Mouse (Mus musculus): ENCODE data around the gene Nodal.

Nodal gene

DNA sequence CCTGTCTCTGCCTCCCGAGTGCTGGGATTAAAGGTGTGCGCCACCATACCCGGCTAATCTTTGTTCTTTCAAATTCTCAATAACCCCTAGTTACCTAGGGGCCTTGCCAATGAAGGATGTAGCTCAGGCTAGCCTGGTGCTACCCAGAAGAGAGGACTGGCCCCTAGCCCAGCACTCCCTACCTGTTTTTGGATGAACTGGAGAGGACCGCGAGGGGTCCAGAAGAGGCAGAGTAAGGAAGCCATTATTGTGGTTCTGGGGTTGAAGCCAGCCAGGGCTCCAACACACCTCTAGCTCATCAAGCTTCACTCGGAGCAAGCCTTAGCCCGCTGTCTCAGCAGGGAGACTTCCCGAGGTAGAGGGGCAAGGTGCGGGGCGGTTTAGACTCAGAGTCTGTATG lies at the start of gene Nodal:
Gene Nodal (plus strand): TSS at position 301 of the 400 bp plus-strand sequence.
- DNase-seq (ENCODE audit: extremely low read depth, low read depth) = no peak

DNA sequence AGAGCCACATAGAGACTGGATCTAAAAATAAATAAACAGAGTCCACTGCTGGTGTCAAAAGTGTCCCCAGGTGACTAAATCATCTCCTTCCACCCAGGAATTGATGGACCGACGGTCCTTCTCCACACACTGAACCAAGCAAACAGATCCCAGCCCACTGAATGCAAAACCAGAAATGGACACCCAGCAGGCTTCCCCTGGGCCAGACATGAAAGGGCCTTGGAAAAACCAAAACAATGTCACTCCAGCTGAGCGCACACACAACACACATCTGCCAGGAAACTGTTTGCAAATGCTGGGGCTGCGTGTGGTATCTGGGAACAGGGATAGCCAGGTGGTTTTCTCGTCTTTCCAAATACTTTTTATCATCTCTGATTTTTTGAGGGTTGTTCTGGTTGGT lies 48.0 kb upstream of the Nodal start:
- no peak for DNase-seq (ENCODE audit: extremely low read depth, low read depth)

DNA sequence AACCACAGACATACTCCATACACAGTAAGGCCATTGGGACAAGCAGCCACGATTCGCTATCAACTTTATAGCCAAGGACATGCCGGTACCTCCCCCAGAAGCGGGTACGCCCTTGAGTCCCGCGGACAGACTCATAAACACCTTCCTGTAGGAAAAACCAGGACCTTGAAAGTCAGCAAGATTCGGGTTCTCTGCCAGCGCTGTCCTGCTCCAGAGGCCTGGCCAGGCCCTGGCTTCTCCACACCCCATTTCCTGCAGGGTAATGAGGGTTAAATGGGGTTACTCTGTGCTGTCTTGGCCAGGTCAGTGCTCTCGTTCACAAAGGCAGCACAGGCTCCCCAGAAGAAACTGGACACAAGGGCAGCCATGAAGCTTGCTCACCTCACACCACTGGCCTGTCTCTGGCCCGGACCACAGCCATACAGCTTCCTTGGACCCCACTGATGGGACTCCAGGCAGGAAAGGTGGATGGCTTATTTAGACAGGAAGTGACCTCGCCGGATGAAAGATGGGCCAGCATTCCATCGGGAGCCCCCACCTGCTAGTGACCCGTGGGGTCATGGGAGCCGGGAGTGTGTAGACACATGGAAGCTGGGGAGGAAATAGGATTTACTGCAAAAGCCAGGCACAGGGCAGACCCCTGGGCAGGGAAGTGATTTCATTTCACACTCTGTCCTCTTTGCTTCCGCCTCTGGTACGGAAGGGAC lies 47.3 kb upstream of the Nodal start:
- DNase-seq (ENCODE audit: extremely low read depth, low read depth) = no peak

DNA sequence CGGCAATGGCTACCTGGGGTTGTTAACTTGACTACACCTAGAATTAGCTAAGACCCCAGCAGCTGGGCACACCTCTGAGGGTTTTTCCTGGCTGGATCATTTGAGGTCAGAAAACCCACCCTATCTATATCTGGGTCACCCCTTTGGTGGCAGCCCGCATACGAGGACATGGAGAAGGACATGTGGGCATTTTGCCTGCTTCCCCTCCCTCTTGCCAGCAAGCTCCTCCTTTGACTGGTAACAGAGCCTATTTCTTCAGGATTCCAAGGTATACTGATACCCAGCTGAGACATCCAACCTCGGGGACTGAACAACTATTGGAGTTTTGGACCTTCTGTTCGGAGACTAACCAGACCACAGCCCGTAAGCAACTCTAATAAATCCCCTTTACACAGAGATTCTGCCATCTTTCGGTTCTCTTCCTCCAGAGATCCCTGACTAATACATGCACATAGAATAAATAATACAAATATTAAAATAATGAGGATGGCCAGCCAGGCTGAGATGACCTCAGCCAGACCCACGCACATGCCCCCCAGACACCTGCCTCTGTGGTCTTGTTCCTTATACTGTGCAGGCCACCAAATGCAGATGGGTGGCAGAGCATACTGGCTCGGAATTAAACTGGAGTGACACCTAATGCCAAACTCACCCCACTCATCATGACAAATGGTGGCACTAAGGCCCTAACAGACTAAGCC lies 45.7 kb upstream of the Nodal start:
- DNase-seq (ENCODE audit: extremely low read depth, low read depth) = no peak

DNA sequence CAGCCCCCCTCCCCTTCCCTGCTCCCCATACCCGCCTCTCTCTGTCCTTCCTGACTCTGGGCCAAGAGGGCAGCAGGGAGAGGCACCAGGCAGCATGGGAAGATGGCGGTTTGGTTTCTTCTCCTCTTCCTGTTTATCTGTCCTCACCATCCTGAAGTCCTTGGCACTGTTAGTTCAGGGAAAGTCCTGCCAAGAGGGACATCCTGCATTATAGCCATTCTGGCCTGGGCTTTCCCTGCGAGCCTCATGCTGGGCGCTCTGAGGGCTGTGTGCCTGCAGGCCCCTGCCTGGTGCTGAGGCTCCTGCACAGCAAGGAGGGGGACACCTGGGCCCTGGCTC lies 45.2 kb upstream of the Nodal start:
- DNase-seq (ENCODE audit: extremely low read depth, low read depth) = no peak

DNA sequence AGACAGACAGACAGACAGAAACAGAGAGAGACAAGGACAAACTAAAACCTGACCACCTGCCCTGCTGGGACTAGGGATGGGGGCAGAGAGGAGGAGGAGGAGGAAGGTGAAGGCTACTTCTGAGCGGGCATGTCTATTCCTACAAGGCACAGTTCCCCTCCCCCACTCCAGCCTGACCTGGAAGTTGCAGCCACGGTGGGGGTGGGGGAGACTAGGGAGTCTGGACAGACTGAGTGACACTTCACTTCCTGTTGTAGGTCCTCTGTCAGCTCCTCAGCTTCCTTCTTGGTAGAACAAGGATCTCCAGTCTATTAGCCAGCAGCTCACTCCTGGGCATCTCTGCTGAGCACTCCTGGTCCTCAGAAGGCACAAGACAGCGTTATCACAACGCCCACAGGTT lies 43.7 kb upstream of the Nodal start:
- DNase-seq (ENCODE audit: extremely low read depth, low read depth) = peak; percentile 15

DNA sequence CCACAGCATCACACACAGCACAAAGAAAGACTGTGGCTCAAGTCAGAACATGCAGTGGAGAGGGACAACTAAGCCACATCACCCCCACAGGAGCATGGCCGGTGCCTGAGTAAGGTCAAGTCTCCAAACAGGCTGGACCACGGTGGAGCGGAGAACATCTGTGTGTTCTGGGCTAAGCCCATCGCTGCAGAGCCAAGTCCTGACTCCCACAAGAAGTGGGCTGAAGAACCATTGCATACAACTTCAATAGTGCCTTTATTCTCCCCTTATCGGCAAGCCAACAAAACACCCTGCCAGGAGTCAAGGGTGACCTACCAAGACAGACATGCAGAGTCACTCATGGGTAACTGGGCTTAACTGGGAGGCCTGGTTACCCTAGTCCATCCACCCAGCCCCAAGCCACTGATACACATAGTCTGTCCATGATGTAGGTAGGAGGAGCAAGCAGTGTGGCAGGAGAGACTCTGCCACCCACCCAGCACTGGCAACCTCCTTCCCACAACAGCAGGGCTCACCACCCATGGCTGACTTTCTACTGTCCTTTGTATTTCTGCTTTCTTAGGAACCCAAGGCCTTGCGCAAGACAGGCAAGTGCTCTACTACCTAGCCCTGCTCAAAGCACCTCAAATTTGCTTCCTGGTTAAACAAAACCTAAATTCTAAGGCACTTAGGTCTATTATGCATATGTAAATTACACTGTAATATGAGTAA lies 42.8 kb upstream of the Nodal start:
- DNase-seq (ENCODE audit: extremely low read depth, low read depth) = no peak

DNA sequence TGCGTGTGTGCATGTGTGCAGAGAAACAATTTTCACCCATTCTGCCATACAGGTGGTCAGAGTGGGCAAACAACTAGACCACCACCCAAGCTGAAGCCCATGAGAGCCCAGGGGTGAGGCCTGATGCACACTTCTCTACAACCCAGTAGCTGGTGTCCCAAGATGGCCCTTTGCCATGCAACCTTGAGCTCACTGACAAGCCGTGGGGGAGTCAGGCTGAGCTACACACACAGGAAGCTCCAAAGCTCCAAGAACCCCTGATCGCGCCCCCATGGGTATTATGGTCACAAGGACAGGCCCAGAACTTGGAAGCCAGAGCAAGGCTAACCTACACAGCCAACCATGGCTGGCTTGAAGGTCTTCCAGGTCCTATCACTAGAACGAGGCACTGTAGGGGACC lies 39.7 kb upstream of the Nodal start:
- DNase-seq (ENCODE audit: extremely low read depth, low read depth) = no peak

DNA sequence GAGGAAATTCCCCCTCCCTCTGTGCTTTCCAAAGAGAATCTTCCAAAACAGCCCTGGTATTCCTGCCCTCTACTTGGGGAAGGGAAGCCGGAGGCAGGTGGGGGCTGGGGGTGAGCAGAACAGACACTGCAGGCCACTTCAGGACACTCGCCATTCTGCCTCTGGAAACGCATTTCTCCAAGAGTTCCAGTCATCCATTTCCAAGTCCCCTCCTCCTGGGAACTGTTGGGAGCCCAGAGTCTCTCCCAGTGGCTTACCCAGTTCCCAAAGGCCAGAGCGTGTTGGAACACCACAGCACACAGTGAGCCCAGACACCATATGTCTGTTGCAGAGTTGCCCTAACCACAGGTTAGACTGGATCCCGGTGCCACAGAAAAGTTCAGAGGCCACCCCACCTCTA lies 39.1 kb upstream of the Nodal start:
- DNase-seq (ENCODE audit: extremely low read depth, low read depth) = no peak

DNA sequence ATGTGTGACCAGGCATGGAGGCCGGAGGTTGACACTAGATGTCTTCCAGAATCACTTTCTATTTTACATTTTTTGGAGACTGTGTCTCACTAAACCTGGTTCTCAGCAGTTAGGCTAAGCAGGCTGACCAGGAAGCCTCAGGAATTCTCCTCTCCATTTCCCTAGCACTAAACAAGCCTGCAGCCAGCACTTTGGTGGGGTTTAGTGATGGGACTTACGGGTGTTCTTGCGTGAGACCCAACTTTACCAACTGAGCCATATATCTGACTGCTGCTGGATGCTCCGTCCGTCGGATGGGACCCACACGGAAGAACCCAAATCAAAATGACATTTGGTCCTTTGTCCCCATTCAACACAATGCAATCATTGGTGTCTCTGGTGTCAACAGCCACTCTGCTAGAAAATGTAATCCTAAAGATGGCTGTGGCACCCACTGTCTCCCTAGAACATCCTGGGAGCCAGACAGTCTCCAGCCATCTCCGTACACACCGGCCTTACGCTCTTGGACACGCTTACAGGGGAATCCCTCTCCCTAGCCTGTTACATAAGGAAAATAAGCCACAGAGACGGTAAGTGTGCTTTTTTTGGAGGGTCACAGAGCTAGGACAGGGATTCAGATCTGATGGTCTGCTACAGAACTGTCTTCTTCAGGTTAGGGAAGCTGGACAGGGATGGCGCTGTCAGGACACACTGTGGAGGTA lies 38.3 kb upstream of the Nodal start:
- no peak for DNase-seq (ENCODE audit: extremely low read depth, low read depth)

DNA sequence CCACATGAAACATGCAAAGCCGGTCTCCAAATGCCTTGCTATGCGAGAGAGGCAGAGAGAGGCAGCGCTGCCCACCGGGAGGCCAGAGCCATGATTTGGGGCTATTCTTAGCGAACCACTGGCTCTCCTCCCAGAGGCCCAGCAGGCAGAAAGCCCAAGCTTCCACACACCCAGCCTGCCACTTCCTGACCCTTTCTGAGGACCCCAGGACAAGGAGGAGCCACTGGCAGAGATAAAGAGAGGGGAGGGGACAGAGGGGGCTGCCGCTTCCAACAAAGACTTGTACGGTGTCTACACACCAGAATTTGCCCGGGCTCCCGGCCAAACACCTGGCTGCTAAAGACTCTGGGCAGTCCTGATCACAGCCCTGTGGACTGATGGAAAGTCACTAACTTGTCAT lies 37.6 kb upstream of the Nodal start:
- DNase-seq (ENCODE audit: extremely low read depth, low read depth) = no peak

DNA sequence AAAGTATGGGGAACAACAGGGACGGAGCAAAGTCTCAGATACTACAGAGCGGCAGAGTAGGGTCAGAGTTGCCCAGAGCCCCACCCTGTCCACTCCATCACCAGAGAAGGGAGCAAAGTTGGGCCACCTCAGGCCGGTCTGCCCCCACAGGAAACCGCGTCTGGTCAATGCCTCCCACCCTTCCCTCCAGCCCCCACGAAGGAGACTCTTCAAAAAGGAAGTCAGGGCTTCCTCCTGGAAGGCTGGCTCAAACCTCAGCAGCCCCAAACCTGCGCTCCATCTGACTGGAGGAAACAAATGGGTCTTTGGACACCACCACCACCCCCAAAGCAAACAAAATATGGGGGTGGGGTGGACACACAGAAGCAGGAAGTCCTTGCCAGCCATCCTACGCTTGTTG lies 35.9 kb upstream of the Nodal start:
- no peak for DNase-seq (ENCODE audit: extremely low read depth, low read depth)

DNA sequence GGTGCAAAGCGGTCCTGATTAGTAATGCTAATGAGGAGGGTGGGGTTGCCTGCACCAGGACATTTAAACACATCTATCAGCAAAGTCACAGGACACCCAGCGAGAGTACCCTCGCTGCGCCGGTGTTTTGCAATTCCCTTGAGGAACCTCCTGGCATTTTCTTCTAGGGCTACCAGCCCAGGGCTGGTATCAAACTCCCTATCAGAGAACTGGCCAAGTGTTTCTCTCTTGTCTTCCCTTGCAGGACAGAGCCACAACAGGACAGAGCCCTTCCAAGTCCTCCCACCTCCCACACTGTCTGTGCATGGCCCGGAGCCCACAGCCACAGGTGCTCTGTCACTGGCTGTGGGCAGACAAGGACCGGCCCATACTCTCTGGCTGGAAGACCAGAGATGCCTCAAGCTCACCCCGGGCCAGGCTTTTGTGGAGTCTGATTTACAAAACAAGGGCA lies 35.5 kb upstream of the Nodal start:
- DNase-seq (ENCODE audit: extremely low read depth, low read depth) = no peak

DNA sequence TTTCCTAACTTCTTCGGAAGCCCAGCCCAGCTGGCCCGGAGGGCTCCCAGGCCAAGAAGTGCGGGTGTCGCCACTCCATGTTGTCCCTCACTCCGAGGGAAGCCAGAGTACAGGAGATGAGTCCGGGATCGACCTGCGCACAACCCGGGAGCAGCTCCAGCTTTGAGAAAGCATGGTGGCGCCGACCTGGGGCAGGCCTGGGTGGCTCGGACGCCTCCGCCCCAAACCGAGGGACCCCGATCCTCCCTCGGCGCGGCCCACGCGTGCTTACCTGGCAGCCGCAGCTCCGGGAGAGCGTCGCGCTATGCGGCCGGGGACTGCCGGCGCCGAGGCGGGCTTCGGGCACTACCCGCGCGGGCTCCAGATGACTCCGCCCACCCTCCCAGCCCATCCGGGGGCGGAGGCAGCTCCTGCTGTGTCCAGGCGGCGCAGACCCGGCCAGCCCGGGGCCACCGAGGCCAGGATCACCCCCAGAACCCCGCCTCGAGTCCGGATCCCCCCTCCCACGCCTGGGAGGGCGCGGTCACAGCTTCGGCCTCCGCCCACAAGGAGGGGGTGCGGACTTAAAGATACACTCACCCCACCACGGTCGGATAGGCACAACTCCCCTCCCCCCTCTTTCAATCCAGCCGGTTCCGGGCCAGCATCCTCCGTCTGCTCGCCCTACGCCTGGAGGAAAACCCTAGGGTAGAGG lies 34.6 kb upstream of the Nodal start, which contains the start of gene Pald1:
Gene Pald1 (minus strand): TSS at position 510 of the 694 bp plus-strand sequence.
- DNase-seq (ENCODE audit: extremely low read depth, low read depth) = no peak

DNA sequence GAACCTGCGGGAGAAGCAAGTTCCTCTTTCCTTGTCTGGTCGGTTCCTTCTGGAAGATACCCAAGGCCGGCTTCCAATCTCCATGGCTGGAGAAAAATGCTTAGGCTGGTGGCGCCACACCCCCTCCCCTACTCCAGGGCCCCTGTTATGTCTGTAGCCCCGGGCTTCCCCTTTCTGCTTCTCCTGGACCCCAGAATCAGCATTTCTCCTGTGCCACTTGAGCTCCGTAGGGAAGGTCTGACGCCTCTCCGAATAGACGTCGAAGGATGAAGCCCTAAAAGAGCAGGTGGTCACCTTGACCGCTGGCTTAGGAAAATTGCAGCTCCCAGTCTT lies 34.1 kb upstream of the Nodal start:
- peak; percentile 50 for DNase-seq (ENCODE audit: extremely low read depth, low read depth)

DNA sequence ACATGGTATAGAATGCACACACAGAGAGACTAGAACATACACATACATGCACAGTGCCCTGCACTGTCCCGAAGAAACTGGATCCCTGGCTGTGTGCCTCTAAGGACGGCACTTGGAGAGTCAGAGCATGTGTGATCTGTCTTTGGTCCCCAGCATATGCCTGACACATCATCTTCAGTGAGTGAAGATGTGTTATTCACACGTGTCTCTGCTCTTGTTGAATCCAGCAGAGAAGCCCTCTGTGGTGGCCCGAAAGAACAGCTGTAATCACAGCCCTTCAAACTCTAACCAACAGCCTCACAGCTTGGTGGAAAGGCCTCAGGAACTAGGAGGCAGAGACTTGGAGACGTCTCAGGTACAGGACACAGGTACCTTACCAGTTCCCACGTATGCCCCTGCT lies 32.6 kb upstream of the Nodal start:
- no peak for DNase-seq (ENCODE audit: extremely low read depth, low read depth)

DNA sequence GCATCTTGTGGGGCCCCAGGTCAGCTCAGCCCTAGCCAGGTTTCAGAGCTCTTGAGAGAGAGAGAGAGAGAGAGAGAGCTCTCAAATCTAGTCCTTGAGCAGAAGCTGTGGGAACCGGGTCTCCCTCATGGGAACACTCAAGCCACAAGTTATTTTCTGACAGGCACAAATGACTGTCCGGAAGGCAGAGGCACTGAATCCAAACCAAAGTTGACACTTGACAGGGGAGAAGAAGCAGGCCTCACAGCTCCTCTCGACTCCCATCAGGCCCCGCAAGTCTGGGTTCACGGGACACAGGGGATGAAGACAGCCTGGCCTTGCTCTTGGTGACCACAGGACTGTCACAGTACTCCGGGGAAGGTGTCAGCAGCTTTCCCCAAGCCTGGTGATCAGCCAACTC lies 31.5 kb upstream of the Nodal start:
- DNase-seq (ENCODE audit: extremely low read depth, low read depth) = no peak

DNA sequence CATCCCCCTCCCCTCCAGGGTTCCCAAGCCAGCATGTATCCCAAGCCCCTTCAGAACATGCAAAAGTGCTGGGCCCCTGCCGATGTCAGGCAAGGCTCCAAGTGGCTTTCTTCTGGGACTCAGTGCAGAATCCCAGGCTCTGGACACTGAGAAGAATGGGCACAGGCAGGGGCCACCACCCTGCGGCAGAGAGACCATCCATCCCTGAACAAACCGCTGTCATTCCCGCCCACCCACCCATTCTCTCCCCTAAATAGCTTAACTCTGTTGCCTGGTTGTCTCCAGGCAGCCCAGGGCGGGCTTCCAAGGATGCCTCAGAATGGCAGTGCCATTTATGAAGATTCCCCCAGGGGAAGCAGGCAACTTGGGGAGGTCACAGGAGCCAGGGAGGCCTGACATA lies 28.8 kb upstream of the Nodal start:
- DNase-seq (ENCODE audit: extremely low read depth, low read depth) = no peak

DNA sequence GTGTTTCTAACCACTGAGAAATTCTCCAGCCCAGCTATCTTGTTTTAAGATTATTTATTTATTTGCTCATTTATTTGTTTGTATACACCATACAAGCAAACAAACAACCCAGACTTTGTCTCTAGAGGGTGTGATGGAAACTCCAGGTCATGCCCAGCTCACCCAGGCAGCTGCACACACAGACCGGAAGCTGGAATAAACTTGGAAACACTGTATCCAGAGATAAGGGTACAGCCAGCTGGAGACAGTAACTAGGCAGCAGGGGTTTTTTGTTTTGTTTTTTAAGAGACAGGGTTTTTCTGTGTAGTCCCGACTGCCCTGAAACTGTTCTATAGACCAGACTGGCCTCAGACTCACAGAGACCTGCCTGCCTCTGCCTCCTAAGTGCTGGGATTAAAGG lies 27.6 kb upstream of the Nodal start:
- DNase-seq (ENCODE audit: extremely low read depth, low read depth) = no peak

DNA sequence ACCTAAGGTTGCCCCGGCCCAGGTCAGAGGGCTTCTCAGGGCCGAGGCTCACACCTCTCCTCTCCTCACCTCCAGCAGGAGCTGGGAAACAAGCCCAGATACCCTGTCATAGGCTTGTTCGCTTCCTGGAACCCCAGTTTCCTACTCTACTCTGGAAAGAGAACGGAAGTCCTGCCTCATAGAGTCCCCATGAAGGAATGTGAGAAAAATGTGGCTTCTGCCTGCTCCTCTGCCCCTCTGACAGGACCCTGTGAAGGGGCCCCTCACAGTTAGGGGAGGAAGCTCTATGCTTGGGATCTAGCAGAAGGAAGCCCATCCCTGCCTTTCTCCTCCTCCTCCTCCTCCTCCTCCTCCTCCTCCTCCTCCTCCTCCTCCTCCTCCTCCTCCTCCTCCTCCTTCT lies 25.2 kb upstream of the Nodal start:
- DNase-seq (ENCODE audit: extremely low read depth, low read depth) = no peak

DNA sequence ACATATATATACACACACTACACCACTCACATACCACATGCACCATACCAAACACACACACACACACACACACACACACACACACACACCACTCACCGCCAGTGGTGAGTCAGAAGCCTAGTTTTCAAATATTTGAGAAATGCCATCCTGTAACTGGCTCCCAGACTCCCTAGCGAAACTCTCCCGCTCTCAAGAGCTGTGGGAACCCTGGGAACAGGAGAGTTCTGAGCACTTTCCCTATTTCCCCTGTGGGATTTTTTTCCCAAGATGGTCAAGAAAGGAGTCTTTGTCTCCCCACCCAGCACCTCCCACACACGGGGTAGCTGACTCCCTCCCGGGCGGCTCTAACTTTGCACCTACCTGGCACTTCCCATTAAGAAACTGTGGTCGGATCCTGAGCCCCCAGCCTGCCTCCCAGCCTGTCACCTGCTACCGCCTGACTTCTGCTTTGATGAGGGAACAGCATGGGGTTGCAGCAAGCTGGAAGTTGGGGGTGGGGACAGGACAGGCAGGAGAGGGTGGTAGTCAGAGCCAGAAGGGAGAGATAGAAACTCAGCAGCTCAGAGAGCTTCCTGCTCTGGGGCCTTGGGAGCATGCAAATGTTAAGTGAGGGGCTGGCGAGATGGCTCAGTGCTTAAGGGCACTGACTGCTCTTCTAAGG lies 23.2 kb upstream of the Nodal start:
- DNase-seq (ENCODE audit: extremely low read depth, low read depth) = no peak

Data from MEL-GATA-1-ER (cell line).